Mouse (Mus musculus): ENCODE data around the gene Tfap2e.

Gene Tfap2e

DNA sequence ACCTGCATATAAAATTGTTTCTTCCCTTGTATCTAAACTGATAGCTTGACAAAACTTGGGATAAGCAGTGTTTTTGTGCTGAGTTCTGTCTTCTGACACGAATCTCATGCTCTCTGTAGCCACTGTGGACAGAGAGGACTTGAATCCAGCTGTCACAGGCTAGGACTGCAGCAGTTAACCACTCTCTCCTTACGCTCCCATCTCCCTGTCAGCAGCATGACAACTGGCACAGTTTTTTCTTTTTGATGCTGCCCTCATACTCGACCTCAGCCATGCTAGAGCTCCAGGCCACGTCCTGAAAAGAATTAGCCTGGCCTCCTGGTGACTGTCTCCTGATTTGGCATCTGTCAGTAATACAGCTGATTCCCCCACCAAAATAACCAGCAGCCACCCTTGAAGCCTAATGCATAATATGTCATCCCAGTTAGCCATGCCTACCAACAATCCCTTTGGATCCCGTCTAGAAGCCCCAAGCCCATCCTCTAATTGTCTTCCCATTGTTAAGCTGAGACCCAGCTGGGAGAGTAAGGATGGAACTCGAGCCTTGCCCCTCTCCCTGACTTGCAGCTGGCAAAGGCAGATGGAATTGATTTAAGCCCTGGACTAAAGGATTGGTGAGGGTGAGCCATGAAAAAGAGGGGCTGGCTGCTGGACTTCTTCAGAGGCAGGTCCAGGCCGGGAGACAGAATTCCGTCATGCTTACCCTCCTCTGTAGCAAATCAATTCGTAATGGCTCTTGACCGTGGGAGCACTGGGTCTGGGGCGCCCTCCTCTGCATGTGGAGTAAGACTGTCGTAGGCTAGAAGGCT is 29.2 kb downstream of the Tfap2e start:
- DNase-seq (ENCODE audit: low spot score in 2 of 2): no peak

- no peak for DNase-seq (ENCODE audit: low spot score in 2 of 2)
Measured at GRCm38 (mm10) chr4:126696908-126697307, 39.1 kb downstream of the Tfap2e start.

DNA sequence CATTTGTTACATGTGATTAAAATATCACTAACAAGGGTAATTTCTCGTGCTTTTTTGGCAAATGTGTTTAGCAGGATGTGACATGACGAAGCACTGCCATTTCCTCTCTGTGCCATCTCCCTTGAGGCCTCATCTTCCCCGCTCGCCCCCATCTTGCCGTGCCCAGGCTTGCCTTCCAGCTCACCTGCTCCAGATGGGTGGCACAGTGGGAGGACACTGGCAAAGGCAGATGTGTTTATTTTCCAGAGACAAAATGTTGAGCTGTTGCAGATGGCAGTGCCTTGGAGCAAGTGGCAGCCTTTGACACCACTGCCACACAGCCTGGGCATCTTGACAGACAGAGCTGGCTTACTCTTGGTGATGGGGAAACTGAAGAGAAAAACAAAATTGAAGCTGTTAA is 43.0 kb downstream of the Tfap2e start:
- no peak for DNase-seq (ENCODE audit: low spot score in 2 of 2)

- no peak for DNase-seq (ENCODE audit: low spot score in 2 of 2)
Measured at GRCm38 (mm10) chr4:126689457-126689856, 46.6 kb downstream of the Tfap2e start.

DNA sequence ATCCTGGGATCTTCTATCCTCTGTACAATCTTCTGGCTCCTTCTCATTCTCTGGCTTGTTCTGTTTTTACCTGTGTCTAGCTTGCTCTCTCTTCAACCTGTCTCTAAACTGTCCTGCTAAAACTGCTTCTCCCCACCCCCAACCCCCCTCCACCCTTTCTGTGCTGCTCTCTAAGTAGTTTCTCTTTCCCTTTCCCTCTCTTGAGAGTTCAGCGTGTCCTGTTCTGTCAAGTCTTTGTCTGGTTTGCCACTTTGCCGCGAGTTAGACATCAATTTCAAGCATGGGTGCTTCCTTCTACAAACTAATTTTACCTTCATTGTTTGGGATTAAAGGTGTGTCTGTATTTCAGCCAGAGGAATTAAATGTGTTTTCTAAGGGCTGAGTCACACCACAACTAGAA is 53.0 kb downstream of the Tfap2e start:
- DNase-seq (ENCODE audit: low spot score in 2 of 2): no peak

GRCm38 (mm10) chr4:126682298-126682697 is 53.7 kb downstream of the Tfap2e start:
- DNase-seq (ENCODE audit: low spot score in 2 of 2): no peak

DNA sequence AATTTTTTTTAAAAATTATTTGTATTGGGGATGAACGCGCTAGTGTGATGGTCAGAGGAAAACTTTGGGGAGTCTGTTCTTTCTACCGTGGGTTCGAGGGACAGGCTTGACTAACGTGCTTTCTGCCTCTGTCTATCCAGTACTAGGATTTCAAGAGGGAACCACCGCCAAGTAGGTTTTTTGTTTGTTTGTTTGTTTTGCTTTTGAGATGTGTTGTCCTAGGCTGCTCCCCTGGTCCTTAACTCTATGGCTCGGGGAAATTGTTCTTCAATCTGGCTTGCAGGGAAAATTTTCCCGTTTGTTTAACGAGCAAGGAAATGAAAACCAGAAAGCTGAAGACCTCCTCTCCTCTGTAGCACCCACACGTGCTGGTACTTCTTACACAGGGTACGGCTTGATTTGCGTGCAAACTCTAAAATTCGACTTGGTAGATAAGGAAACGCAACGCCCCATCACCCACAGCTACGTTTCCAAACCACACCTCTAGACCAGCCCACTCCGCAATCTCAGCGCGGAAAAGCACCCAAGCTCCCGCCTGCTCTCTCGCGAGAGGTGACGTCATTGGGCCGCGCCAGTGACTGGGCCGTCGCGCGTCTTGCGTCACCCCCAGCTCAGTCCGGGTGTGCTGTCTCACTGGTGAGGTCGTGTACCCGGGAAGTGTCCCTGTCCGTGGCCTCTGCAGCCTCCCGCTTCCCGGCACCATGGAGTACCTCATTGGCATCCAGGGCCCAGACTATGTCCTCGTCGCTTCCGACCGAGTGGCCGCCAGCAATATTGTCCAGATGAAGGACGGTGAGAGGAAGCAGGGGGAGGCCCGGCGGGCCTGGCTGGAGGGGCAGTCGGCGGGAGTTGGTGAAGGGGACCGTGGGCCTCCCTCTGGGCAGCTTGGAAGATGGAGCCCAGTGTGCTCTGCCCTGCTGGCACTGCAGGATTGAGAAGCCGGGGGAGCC is 58.7 kb downstream of the Tfap2e start, which contains the start of gene Psmb2:
Psmb2 (plus strand) TSS at position 577 of the 950 bp plus-strand sequence.
- peak; percentile 99 for DNase-seq (ENCODE audit: low spot score in 2 of 2)

GRCm38 (mm10) chr4:126667075-126667474 is 69.0 kb downstream of the Tfap2e start:
- DNase-seq (ENCODE audit: low spot score in 2 of 2): no peak
